Mouse (Mus musculus) frontal cortex, adult 2 months (tissue): ENCODE results near the gene Cited2. TPM values are rescaled to one million over a fixed set of nuclear protein-coding genes. Genes with fewer than 3 reads are reported as not detected.

Experiments used
- DNase-seq, 2 experiments: peaks; one replicate each; pipeline ENCODE4 v3.0.0; 2022; ENCODE audit warnings: low spot score in 1 of 2; ENCODE audit errors: extremely low spot score in 1 of 2
- polyA plus RNA-seq: library from polyadenylated mRNA; depleted of rRNA; stranded (reverse); fragments of >200 nt; gene quantifications from 2 replicates; pipeline ENCODE4 v1.2.3, GENCODE M21; 2012

The Cited2 gene
- polyA plus RNA-seq, 1 experiment: 75.0 TPM

DNA sequence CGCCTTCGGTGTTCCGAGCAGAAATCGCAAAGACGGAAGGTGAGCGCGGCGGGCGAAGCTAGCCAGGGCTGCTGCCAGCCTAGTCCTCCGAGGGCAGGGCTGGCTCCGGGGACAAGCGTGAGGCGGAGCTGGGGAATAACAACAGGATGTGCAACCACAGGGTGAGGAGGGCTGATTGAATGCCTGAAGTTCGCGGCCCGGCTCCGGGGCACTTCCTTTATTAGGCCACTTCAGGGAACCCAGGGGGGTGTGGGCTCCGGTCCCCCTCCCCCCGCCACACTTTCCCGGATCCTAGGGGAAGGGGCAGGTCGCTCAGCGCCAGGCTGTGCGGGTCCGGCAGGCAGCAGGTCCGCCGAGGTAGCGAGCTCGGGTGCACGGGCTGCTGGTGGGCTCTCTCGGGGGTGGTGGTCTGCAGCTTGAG is 413 bp downstream of the Cited2 start:
- DNase-seq: peak in 1 of 2 experiments; percentile 15

DNA sequence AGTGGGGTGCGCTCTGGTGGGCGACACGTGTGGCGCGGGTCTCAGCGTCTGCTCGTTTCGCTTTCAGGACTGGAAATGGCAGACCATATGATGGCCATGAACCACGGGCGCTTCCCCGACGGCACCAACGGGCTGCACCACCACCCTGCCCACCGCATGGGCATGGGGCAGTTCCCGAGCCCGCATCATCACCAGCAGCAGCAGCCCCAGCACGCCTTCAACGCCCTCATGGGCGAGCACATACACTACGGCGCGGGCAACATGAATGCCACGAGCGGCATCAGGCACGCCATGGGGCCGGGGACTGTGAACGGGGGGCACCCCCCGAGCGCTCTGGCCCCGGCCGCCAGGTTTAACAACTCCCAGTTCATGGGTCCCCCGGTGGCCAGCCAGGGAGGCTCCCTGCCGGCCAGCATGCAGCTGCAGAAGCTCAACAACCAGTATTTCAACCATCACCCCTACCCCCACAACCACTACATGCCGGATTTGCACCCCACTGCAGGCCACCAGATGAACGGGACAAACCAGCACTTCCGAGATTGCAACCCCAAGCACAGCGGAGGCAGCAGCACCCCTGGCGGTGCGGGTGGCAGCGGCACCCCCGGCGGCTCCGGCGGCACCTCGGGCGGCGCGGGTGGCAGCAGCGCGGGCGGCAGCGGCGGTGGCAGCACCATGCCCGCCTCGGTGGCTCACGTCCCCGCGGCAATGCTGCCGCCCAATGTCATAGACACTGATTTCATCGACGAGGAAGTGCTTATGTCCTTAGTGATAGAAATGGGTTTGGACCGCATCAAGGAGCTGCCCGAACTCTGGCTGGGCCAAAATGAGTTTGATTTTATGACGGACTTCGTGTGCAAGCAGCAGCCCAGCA is 1.1 kb downstream of the Cited2 start:
- DNase-seq: peak; percentile 33 to 72

DNA sequence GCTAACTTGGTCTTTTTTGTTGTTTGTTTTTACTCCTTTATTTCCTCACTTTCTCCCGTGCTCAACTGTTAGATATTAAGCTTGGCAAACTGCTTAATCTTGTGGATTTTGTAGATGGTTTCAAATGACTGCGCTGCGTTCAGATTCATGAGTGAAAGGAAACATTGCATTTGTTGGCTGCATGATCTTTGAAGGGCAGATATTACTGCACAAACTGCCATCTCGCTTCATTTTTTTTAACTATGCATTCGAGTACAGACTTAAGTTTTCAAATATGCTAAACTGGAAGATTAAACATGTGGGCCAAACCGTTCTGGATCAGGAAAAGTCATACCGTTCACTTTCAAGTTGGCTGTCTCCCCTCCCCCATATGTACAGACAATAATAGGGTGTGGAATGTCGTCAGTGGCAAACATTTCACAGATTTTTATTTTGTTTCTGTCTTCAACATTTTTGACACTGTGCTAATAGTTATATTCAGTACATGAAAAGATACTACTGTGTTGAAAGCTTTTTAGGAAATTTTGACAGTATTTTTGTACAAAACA is 2.1 kb downstream of the Cited2 start:
- peak in 1 of 2 experiments; percentile 22 for DNase-seq

DNA sequence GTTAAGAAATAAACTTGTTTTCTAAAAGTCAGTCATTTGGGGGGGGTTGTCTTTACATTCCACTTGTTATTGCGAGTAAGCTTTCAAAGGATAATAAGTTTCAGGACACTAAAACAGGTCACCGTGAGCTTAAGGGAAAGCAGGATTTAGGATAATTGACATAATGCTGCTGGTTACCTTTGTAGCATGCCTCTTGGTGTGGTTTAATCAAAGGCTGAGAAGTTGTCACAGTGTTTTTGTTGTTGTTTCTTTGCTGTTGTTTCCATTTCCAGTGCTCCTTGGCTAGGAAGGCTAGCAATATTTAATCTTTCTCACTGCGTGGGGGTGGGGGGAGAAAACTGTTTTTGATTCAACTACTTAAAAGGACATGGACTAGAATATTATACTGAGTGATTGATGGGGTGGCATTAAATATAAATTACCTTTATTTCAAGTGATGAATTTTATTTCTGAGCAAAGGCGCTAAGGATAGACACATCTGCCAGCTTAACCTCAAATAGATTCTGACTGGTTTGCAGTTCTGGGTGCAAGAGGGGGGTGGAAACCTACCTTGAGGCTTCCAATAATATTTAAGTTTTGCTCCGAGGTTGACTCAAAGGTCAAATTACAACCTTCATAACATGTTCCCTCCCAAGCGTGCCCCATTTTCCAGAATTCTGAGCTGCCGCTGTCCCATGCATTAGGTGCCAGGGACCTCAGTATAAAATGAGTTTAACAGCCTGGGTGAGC is 2.8 kb downstream of the Cited2 start:
- DNase-seq: no peak

DNA sequence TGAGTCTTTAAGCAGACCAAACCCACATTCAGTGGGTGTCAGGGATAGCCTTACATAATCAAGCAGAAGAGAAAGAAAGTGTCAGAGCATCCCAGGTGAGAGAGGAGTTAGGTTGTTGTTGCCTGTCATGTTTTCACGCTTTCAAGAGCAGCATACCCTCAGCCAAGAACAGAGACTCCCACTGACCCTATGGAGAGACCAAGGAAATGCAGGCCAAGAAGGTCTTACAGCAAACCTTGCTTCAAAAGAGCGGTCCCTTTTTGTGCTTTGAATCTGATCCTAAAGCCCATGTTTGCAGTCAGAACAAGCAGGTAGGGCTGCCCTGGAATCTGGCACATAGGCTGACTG is 3.3 kb downstream of the Cited2 start:
- peak in 1 of 2 experiments; percentile 30 for DNase-seq

DNA sequence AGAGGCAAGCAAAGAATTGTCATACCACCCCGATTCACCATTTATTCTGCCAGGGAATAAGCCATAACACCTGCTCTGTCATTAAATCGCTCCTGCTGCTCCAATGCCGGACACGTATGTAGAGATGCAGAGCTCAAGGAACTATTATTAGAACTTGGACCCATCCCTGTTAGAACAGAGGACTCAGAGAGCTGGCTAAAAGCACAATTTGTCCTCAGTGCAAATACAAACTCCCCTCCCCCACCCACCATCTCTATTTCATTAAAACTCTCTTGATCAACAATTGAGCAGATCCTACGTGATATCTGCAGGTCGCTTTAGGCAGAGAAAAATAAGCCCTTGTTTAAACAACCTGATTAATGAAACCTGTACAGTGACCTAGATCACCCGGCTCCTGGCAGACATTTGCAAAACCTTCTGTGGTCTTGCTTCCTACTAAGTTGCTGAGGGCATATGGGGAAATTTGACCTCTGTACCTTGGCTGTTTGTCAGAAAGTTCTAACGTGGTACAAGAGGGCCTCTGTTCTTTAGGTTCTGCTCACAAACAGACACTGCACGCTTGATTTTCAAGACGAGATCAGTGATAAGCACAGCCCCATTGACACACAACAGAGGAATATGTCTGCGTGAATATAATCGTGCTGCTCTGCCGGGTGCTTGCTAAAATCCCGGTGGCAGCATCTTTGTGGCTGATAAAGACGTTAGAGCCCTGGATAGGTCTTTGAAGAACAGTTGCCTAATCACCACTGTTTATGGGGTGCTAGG is 4.3 kb downstream of the Cited2 start:
- peak in 1 of 2 experiments; percentile 26 for DNase-seq

DNA sequence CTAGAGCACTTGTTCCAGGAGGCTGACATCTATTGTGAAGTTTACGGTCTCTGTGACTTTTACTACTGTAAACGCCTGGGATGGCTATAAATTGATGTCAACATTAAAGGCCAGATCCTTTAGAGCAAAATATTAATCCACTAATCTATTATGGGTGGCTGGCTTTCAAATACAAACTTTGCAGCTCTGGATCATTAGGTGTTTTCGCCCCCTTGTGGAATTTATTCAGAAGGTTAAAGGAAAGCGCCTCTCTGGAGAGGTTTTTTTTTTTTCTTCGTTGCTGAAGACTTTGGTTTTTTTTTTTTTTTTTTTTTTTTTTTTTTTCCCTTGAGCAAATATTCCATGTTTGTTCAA is 4.9 kb downstream of the Cited2 start:
- peak in 1 of 2 experiments; percentile 63 for DNase-seq

DNA sequence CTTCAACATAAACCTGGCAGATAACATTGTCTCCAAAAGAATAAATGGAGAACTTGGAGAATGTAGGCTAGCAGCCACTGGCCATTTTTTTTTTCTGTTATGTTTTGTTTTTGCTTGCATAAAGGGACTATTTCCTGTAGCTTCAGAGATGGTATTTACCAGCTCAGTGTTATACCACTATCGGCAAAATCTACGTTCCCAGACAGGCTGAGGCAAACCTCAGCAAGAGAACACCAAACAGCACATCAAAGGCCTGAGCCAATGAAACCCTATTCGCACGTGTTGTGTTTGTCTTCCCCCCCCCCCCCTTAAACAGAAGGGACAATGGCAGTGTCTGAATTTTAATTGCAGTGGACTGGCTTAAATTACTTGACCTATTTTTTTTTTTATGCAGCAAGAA is 5.7 kb downstream of the Cited2 start:
- DNase-seq: no peak

DNA sequence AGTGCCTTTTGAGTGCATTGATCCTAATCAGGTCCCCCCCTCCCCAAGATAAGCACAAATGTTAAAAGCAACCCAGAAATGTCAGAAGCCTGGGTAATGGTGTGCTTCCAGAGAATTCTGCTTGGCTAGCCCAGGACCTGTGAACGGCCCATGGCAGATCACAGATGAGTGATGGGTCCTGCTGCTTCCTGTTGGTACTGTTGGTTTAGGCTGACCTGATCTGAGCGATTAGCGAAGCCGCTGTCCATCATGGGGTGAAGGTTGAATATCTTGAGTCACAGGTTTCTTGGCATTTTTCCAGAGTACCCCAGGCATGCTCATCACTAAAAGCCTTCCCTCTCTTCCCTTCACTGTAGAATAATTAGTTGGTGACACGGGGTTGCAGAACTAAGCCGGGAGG is 6.5 kb downstream of the Cited2 start:
- DNase-seq: no peak

DNA sequence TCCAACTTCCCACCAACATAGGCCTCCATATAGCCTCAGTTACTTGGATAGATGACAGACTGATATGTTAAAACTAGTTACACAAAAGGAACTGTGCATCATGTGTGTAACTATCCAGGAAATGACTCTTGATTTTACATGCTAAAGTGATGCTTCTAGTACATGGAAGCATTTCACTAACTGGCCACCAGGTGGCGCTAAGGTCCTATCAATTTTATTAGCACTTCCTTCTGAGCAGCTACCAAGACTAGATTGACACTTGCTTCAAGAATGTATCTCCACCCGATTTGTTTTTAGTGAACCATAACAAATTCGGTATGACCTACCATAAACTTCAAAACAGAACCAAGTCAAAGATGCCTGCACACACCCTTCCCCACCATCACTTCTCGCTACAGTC is 10.0 kb downstream of the Cited2 start:
- peak; percentile 41 to 92 for DNase-seq

DNA sequence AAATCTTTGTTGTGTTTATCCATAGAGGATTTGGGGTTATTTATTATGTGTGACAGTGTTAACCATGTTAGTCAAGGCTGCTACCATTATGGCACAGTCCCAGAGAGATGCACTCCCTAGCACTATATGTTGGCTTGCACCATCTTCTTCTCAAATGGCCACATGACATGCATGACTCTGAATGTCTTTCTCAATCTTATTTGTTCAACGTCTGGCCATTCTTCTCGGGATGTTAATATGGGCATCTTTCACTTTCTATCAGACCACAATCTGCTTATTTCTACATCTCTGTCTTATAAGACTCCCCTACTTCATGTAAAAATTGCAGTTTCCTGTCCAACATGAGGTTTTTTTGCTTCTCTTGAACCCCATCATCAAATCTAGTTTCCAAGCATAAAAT is 19.6 kb downstream of the Cited2 start:
- no peak for DNase-seq

DNA sequence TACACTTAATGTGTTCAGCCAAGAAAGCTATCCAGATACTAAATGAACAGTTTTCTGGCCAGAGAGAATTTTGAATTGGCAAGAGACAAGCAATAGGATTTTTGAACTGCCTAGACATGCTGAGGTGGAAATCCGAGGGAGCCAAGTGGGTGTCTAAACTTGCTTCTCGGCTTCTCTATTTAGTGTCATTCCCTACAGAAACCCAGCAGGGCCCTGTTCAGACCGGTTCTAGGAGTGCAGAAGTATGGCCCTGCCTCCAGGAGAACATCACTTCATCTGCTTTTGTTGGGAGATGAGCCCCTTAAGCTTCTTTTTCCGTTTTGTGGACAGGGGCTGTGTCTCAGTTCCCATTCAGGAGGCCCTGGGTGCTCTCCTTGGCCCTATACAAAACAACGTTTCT is 29.5 kb downstream of the Cited2 start:
- DNase-seq: no peak

DNA sequence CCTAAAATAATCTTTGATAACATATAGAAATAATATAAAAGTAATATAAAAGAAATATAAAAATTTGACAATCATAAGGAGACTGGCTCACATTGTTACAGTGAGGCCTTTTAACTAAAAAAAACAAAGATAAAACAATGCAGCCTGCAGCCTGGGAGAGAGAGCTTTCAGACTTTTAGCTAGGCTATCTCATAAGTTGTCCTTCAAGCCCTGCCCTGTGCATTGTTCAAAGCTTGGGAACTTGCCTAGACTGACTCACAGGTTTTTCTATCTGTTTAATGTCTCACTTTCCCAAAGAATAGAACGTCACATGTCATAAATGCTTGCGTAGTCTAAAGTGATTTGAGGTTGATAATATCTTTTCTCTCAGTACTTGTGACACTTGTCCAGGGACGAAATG is 36.8 kb downstream of the Cited2 start:
- DNase-seq: no peak

DNA sequence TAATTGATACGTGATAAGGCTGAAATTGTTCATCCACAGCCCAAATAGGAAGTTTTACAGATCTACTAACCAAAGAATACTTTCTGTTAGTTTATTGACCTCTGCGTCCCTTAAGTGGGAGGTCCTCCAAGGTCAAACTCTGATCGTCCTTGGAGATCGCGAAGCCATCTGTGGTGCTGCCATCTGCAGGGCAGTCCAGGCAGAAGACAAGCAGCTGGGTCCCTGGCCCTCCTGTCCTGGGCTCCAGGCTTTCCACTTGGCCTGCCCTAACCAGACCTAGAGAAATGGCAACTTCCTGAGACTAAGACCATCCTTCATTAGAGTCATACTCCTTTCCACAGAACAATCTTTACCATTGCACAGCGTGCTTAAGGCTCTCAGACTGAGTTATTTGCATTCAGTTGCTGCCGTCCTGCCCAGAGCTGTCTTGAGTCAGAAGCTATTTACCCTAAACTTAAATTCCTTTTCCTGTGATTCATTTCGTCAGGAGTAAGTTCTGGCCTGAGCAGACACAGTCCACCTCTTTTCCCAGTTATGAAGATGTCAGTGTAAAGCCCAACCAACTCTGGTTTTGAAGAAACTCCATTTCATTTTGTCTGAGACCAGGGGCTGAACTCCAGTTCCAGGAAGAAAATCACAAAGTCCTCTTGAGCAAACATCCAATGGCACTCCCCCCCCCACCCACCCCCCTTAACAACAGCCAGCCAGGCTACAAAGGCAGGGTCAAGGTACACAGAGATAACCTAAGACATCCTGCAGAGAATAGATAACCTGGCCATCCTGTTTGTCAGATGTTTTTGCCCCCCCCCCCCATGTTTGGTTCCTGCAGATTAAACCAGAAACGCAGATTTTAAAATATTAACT is 38.0 kb downstream of the Cited2 start:
- no peak for DNase-seq

DNA sequence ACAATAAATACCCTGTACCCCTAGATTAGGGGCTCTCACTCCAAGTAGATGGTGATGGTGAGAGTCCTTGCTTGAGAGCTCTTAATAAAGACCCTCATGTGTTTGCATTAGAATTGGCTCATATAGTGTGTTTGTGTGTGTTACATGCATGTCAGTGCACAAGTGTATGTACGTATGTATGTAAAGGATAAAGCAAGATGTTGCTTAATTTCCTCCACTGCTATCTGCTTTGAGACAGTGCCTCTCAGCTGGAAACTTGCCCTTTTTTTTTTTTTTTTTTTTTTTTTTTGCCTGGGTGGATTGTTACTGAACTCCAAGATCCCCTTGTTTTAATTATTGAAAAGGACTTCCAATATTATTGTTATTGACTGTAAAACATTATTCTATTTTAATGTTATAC is 38.6 kb downstream of the Cited2 start:
- no peak for DNase-seq

DNA sequence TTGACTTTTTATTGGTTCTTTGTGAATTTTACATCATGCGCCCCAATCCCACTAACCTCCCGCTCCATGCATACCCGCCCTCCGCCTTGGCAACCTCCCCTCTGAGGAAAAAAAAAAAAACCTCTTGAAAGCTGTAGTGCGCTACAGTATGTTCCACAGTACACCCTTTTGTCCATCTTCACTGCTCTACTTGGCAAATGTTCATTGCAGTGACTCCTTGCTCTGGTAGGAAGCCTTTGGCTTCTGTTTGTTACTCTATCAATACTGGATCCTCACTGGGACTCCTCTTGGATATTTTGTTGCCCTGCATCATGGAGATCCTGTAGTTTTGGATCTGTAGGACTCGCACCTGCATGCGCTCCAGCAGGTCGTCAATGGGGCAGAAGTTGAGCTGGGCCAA is 39.9 kb downstream of the Cited2 start:
- DNase-seq: no peak

DNA sequence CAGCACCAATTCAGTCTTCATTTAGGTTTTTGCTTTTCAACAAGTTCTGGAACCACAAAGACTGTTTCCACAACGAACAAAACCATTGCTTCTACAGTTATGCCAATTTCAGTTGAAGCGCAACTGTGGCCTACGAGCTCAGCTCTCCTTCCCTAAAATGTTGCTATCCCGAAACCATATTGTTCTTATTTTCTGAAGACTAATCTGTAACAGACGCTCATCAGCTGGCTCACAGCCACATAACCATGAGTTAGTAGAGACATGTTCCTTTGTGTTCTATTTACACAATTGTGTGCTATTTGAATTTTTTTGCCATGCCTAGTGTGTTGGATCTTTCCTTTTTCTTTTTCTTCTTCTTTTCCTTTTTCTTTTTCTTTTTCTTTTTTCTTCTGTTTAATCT is 46.8 kb downstream of the Cited2 start:
- no peak for DNase-seq

DNA sequence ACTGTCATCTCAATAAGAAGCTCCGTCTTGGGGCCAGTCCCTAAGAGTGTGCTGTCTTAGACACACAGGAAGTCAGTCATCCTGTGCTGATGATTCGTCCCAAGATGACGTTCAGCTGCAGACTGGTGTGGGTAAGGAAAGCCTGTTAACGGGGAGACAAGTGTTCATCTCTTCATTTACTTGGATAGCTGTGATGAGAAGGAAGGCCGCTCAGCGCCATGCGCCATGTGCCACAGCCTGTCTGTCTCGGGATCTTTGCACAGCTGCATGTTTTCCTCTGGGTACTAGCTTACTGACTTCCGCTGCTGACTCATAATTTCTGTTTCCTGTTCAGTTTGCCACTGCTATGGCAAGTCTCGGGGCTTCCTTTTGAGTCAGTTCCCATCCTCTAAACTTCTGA is 49.3 kb downstream of the Cited2 start:
- no peak for DNase-seq

DNA sequence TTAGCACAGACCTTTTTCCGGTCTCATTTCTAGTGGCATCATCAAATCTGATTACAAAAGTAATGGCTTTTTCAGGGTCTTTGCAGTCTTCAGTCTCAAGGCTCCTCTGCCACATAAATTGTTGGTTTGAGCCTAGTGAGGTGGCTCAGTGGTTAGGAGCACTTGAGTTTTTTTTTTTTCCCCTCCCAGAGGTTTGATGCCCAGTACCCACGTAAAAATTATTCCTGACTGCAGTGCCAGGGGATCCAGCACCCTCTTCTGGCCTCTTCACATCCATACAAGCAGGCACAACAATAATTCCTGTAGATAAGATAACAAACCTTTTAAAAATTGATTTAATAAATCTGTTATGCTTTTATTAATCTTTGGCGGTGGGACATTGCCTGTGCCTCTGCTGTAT is 51.3 kb downstream of the Cited2 start:
- DNase-seq: no peak

DNA sequence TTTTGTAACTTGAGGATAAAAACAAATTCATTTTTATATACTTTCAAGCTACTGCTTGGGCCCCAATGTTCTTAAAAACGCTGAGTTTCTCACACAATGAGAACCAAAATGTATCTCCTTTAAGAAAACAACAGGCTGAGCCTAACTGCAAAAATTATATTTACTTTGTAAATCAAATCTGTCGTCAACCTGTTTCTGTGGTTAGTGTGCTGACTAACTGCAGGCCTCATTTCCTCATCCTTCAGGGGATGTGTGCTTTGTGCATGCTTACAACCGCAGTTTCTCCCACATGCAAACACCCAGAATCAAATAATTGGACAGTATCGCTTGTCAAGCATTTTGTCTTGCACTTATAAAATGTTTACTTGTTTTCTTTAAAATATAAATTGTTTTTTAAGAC is 52.1 kb downstream of the Cited2 start:
- DNase-seq: no peak
